Mouse (Mus musculus): ENCODE results near the gene Nrgn.

DNA sequence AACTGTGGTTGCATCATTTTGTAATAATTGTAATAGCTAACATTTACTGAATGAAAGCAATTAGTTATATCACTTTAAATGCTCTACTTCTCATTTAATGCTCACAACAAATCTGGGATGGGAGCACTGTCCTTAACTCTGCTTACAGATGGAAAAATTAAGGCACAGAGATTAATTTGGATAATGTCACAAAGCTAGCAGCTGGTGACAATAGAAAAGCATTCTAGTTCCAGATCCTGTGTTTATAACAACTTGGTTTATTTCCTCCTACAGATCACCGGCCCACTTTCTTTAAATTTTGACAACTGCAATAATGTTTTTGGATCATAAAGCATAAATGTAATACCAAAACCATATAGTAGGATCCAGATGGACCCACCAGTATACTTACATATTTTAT, 46.7 kb downstream of the Nrgn start:
- TF ChIP-seq CTCF (IDR thresholded peaks at IDR 0.05) (no peak), EP300 (IDR thresholded peaks at IDR 0.05) (no peak)
